Mouse (Mus musculus) MEL (cell line): ENCODE measurements at regions not wholly inside any gene's neighbourhood (a gene's known extent, or its start where the extent isn't known, plus 50 kb on each side); places are given as distances from the start of the nearest gene placed in this dataset.

ENCODE experiments used
- CTCF ChIP-seq, 3 experiments: IDR thresholded peaks in 2 of 3; conservative IDR thresholded peaks in 1 of 3; 2 replicates each; pipeline ENCODE4 v1.5.1; 2011 to 2012; ENCODE audit warnings: low read length in 3 of 3, low read depth in 2 of 3, mild to moderate bottlenecking in 2 of 3, improper control_type of control experiment in 1 of 3, inconsistent platforms in 1 of 3, mixed read lengths in 1 of 3, moderate library complexity in 1 of 3; ENCODE audit not compliant: control insufficient read depth in 1 of 3, insufficient read depth in 1 of 3, poor library complexity in 1 of 3, severe bottlenecking in 1 of 3
- GATA1 ChIP-seq: IDR thresholded peaks from 2 replicates; pipeline ENCODE4 v1.6.1; 2011; ENCODE audit warnings: low read depth, low read length, improper control_type of control experiment
- HCFC1 ChIP-seq: IDR thresholded peaks from 2 replicates; pipeline ENCODE4 v1.6.1; 2012; ENCODE audit warnings: low read depth, mild to moderate bottlenecking, inconsistent platforms, low read length, improper control_type of control experiment, moderate library complexity
- MAX ChIP-seq: IDR thresholded peaks from 2 replicates; pipeline ENCODE4 v1.6.1; 2011; ENCODE audit warnings: low read length, improper control_type of control experiment
- MEF2A ChIP-seq: IDR thresholded peaks from 2 replicates; pipeline ENCODE4 v1.6.1; 2014; ENCODE audit warnings: low read depth, mild to moderate bottlenecking, inconsistent platforms, low read length, improper control_type of control experiment; ENCODE audit not compliant: poor library complexity, insufficient replicate concordance, severe bottlenecking; ENCODE audit errors: extremely low read depth
- POLR2AphosphoS5 ChIP-seq: IDR thresholded peaks from 2 replicates; pipeline ENCODE4 v1.6.1; 2012; ENCODE audit warnings: low read depth, borderline replicate concordance, mild to moderate bottlenecking, inconsistent platforms, low read length, moderate library complexity, mixed read lengths
- SMC3 ChIP-seq: IDR thresholded peaks from 2 replicates; pipeline ENCODE4 v1.6.1; 2011; ENCODE audit warnings: low read depth, low read length, improper control_type of control experiment
- TCF12 ChIP-seq: IDR thresholded peaks from 2 replicates; pipeline ENCODE4 v1.6.1; 2014; ENCODE audit warnings: low read depth, mild to moderate bottlenecking, inconsistent platforms, low read length, improper control_type of control experiment, moderate library complexity
- UBTF ChIP-seq: IDR thresholded peaks from 2 replicates; pipeline ENCODE4 v1.6.1; 2012; ENCODE audit warnings: low read depth, mild to moderate bottlenecking, inconsistent platforms, low read length, improper control_type of control experiment, moderate library complexity, borderline replicate concordance; ENCODE audit not compliant: insufficient read depth
- USF1 ChIP-seq: IDR thresholded peaks from 2 replicates; pipeline ENCODE4 v1.6.1; 2014; ENCODE audit warnings: low read depth, mild to moderate bottlenecking, inconsistent platforms, low read length, improper control_type of control experiment, moderate library complexity
- ZC3H11A ChIP-seq: IDR thresholded peaks from 2 replicates; pipeline ENCODE4 v1.6.1; 2012; ENCODE audit warnings: low read depth, mild to moderate bottlenecking, inconsistent platforms, low read length, improper control_type of control experiment
- ZMIZ1 ChIP-seq: IDR thresholded peaks from 2 replicates; pipeline ENCODE4 v1.6.1; 2012; ENCODE audit warnings: low read depth, mild to moderate bottlenecking, inconsistent platforms, low read length, improper control_type of control experiment, moderate library complexity

GRCm38 (mm10) chr2:71690277-71691161, 54.9 kb upstream of the Itga6 start:
- TF ChIP-seq ZC3H11A (no peak), CTCF (IDR thresholded peaks at IDR 0.05 in 2 of 3, conservative IDR thresholded peaks at IDR 0.05 in 1 of 3; ENCODE audit: control insufficient read depth in 1 of 3, insufficient read depth in 1 of 3, low read depth in 2 of 3, low read length in 3 of 3, poor library complexity in 1 of 3, severe bottlenecking in 1 of 3) (no peak), UBTF (no peak), HCFC1 (no peak), MEF2A (no peak), GATA1 (no peak), POLR2AphosphoS5 (no peak), ZMIZ1 (no peak), SMC3 (no peak), MAX (no peak), USF1 (no peak), TCF12 (no peak)
